Mouse (Mus musculus) forebrain, embryonic 12.5 days (tissue): ENCODE data around the gene Pomgnt1. TPM values are rescaled to one million over a fixed set of nuclear protein-coding genes. Genes with fewer than 3 reads are reported as not detected.

Experiments
- ATAC-seq: fragments of 200-750 bp; cut with Nextera tagmentation; 2 replicates; pipeline ENCODE4 v1.8.0; 2017; ENCODE audit warnings: moderate TSS enrichment; ENCODE audit not compliant: low FRiP score
- H3K27ac ChIP-seq: fragments of 300-500 bp; sonication (generic); 2 replicates; pipeline ENCODE4 v1.5.1; 2016; ENCODE audit warnings: mild to moderate bottlenecking
- H3K27me3 ChIP-seq: fragments of 300-500 bp; sonication (generic); 2 replicates; pipeline ENCODE4 v1.6.1; 2016; ENCODE audit warnings: mild to moderate bottlenecking
- H3K36me3 ChIP-seq: fragments of 300-500 bp; sonication (generic); replicated peaks from 2 replicates; pipeline ENCODE4 v1.6.1; 2016; ENCODE audit warnings: mild to moderate bottlenecking
- H3K4me1 ChIP-seq: fragments of 300-500 bp; sonication (generic); 2 replicates; pipeline ENCODE4 v1.6.1; 2016
- H3K4me2 ChIP-seq: fragments of 300-500 bp; sonication (generic); 2 replicates; pipeline ENCODE4 v1.6.1; 2016; ENCODE audit warnings: mild to moderate bottlenecking, moderate library complexity
- H3K4me3 ChIP-seq: fragments of 300-500 bp; sonication (generic); replicated peaks from 2 replicates; pipeline ENCODE4 v1.5.1; 2016; ENCODE audit warnings: mild to moderate bottlenecking
- H3K9ac ChIP-seq: fragments of 300-500 bp; sonication (generic); 2 replicates; pipeline ENCODE4 v1.6.1; 2016; ENCODE audit warnings: mild to moderate bottlenecking
- H3K9me3 ChIP-seq: fragments of 300-500 bp; sonication (generic); 2 replicates; pipeline ENCODE4 v1.6.1; 2016
- WGBS: fragments of 180-500 bp; shearing (Covaris S2); methylation state at CpG from one replicate; pipeline ENCODE4 v1.1.7; 2016; 5-methylcytosine and 5-hydroxymethylcytosine counted together
- polyA plus RNA-seq: library from polyadenylated mRNA; unstranded; fragments of >200 nt; fragmentation: Nextera tagmentation; extraction: Ambion mirVana; gene quantifications from 2 replicates; pipeline ENCODE4 v1.2.1, GENCODE M21; 2016

Gene Pomgnt1
- polyA plus RNA-seq, 1 experiment from 2014 or later, result 59.5 TPM

- no peaks in the 10 kb centered on the region for H3K9me3 ChIP-seq
- H3K4me3 ChIP-seq, result no peak overlapping the region
- 0 out of 2 replicates have a peak, but pooled peaks cover 4% of the 10 kb centered on the region for H3K27me3 ChIP-seq
- no peaks in the 10 kb centered on the region for H3K36me3 ChIP-seq
- no peak for ATAC-seq
- H3K9ac ChIP-seq, result no peak overlapping the region
- no peak overlapping the region for H3K4me2 ChIP-seq
- WGBS, result 32% methylated on average over 3 of the region's 3 CpGs
- no peak overlapping the region for H3K27ac ChIP-seq
- peaks cover 8% of the 10 kb centered on the region for H3K4me1 ChIP-seq
Observed at GRCm38 (mm10) chr4:116182079-116182478, 58.4 kb downstream of the Pomgnt1 start.

- ATAC-seq, result no peak
- 5% methylated on average over 12 of the region's 12 CpGs for whole genome bisulfite sequencing
- Histone ChIP-seq H3K27ac (no peak overlapping the region), H3K36me3 (no peaks in the 10 kb centered on the region), H3K4me3 (0 out of 2 replicates have a peak overlapping the region, but pooled peaks have one; percentile 10), H3K9me3 (no peaks in the 10 kb centered on the region), H3K4me1 (peaks cover 6% of the 10 kb centered on the region), H3K4me2 (peak overlapping the region; percentile 41), H3K9ac (no peak overlapping the region), H3K27me3 (0 out of 2 replicates have a peak, but pooled peaks cover 4% of the 10 kb centered on the region)
Observed at GRCm38 (mm10) chr4:116182745-116183144, 59.1 kb downstream of the Pomgnt1 start.

GRCm38 (mm10) chr4:116185083-116185482, 61.4 kb downstream of the Pomgnt1 start:
- H3K36me3 ChIP-seq, result no peaks in the 10 kb centered on the region
- 0 out of 2 replicates have a peak, but pooled peaks cover 4% of the 10 kb centered on the region for H3K27me3 ChIP-seq
- no peak overlapping the region for H3K4me3 ChIP-seq
- no peak overlapping the region for H3K4me2 ChIP-seq
- H3K9me3 ChIP-seq, result no peaks in the 10 kb centered on the region
- H3K4me1 ChIP-seq, result peaks cover 6% of the 10 kb centered on the region
- ATAC-seq, result no peak
- no peak overlapping the region for H3K9ac ChIP-seq
- no peak overlapping the region for H3K27ac ChIP-seq
- 93% methylated on average over 4 of the region's 4 CpGs for WGBS

GRCm38 (mm10) chr4:116192286-116192835, 68.7 kb downstream of the Pomgnt1 start:
- no peak for ATAC-seq
- H3K27me3 ChIP-seq, result no peaks in the 10 kb centered on the region
- no peak overlapping the region for H3K4me3 ChIP-seq
- no peak overlapping the region for H3K4me2 ChIP-seq
- WGBS, result 62% methylated on average over 4 of the region's 4 CpGs
- no peaks in the 10 kb centered on the region for H3K9me3 ChIP-seq
- no peaks in the 10 kb centered on the region for H3K36me3 ChIP-seq
- H3K27ac ChIP-seq, result no peak overlapping the region
- H3K9ac ChIP-seq, result no peak overlapping the region
- H3K4me1 ChIP-seq, result peaks cover 3% of the 10 kb centered on the region; the same call in 1 of the 2 replicates

GRCm38 (mm10) chr4:116193583-116194383, 70.1 kb downstream of the Pomgnt1 start:
- H3K9me3 ChIP-seq, result no peaks in the 10 kb centered on the region
- H3K4me2 ChIP-seq, result no peak overlapping the region
- 70% methylated on average over 9 of the region's 9 CpGs for WGBS
- no peak overlapping the region for H3K4me3 ChIP-seq
- no peak for ATAC-seq
- H3K9ac ChIP-seq, result no peak overlapping the region
- H3K27me3 ChIP-seq, result no peaks in the 10 kb centered on the region
- H3K27ac ChIP-seq, result no peak overlapping the region
- no peaks in the 10 kb centered on the region for H3K36me3 ChIP-seq
- peaks cover 3% of the 10 kb centered on the region; the same call in 1 of the 2 replicates for H3K4me1 ChIP-seq

DNA sequence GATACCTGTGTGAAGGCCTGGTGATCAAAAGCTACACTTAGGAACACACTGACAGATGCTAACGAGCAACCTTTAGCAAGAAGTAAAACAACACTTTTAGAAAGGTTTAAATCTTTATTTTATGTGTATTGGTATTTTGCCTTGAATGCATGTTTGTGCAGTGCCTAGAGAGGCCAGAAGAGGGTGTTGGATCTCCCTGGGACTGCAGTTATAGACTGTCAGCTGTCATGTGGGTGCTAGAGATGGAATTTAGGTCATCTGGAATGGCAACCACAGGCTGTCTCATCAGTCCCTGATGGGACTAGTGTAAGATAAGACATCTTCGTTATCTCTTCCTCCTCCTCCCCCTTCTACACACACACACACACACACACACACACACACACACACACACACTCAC, 74.8 kb downstream of the Pomgnt1 start:
- Histone ChIP-seq H3K4me2 (no peak overlapping the region), H3K4me1 (peaks cover 3% of the 10 kb centered on the region; the same call in 1 of the 2 replicates), H3K27me3 (no peaks in the 10 kb centered on the region), H3K27ac (no peak overlapping the region), H3K36me3 (no peaks in the 10 kb centered on the region), H3K9ac (no peak overlapping the region), H3K4me3 (no peak overlapping the region), H3K9me3 (no peaks in the 10 kb centered on the region)
- 79% methylated on average over 2 of the region's 2 CpGs for WGBS
- no peak for ATAC-seq

DNA sequence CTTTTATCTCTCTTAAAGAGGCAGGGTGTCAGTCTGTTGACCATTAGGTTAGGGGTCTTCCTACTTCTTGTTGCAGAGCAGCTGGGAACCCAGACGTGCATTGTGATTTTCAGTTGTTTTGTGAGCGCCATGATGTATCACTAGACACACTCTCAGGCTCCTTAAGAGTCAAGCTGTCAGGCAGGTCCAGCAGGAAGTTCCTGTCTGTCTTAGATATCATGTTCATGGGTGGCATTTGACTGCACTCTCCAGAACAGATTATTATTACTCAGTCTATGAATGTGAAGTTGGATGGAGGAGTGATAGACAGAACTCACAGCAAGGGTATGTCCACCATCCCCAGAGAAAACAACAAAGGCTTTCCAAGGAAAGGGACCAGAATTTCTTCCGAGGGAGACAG, 80.8 kb downstream of the Pomgnt1 start:
- H3K36me3 ChIP-seq, result no peaks in the 10 kb centered on the region
- H3K4me2 ChIP-seq, result no peak overlapping the region
- ATAC-seq, result no peak
- H3K9ac ChIP-seq, result no peak overlapping the region
- no peak overlapping the region for H3K4me3 ChIP-seq
- no peaks in the 10 kb centered on the region for H3K4me1 ChIP-seq
- no peak overlapping the region for H3K27ac ChIP-seq
- H3K9me3 ChIP-seq, result no peaks in the 10 kb centered on the region
- 86% methylated on average over 3 of the region's 3 CpGs for WGBS
- no peaks in the 10 kb centered on the region for H3K27me3 ChIP-seq

GRCm38 (mm10) chr4:116206531-116206930, 82.9 kb downstream of the Pomgnt1 start:
- no peak for ATAC-seq
- Histone ChIP-seq H3K9ac (no peak overlapping the region), H3K4me2 (no peak overlapping the region), H3K4me3 (no peak overlapping the region), H3K9me3 (no peaks in the 10 kb centered on the region), H3K4me1 (no peaks in the 10 kb centered on the region), H3K27me3 (no peaks in the 10 kb centered on the region), H3K27ac (no peak overlapping the region), H3K36me3 (no peaks in the 10 kb centered on the region)
- 91% methylated on average over 4 of the region's 4 CpGs for WGBS

- WGBS, result 82% methylated on average over 1 of the region's 1 CpGs
- no peak overlapping the region for H3K4me2 ChIP-seq
- H3K36me3 ChIP-seq, result no peaks in the 10 kb centered on the region
- no peak overlapping the region for H3K27ac ChIP-seq
- H3K9me3 ChIP-seq, result no peaks in the 10 kb centered on the region
- H3K4me1 ChIP-seq, result no peaks in the 10 kb centered on the region
- H3K4me3 ChIP-seq, result no peak overlapping the region
- no peaks in the 10 kb centered on the region for H3K27me3 ChIP-seq
- ATAC-seq, result no peak
- no peak overlapping the region for H3K9ac ChIP-seq
Observed at GRCm38 (mm10) chr4:116208891-116209290, 85.3 kb downstream of the Pomgnt1 start.

Other genes starting within 250 kb of the Pomgnt1 start
- gene Kncn, start 239.4 kb upstream of the Pomgnt1 start, polyA plus RNA-seq, result not detected in 2 replicates
- gene 6430628N08Rik, start 233.2 kb upstream of the Pomgnt1 start, polyA plus RNA-seq, result not detected in 2 replicates
- gene Dmbx1, start 183.9 kb upstream of the Pomgnt1 start, polyA plus RNA-seq, result 0.51 and 0.87 TPM in 2 replicates
- gene Faah, start 105.9 kb upstream of the Pomgnt1 start, polyA plus RNA-seq, result 3.2 and 3.6 TPM in 2 replicates
- 16.9 and 18.9 TPM in 2 replicates for gene Nsun4, start 70.0 kb upstream of the Pomgnt1 start, polyA plus RNA-seq
- gene Uqcrh, start 48.8 kb upstream of the Pomgnt1 start, polyA plus RNA-seq, result 377 and 389 TPM in 2 replicates
- 62.0 and 64.2 TPM in 2 replicates for gene Lrrc41, start 48.6 kb upstream of the Pomgnt1 start, polyA plus RNA-seq
- gene Rad54l, start 150 bp upstream of the Pomgnt1 start, polyA plus RNA-seq, result 61.4 and 63.1 TPM in 2 replicates
- gene Lurap1, start 27.5 kb downstream of the Pomgnt1 start, polyA plus RNA-seq, result 2.0 and 2.2 TPM in 2 replicates
- 0.22 TPM in 1 of 2 replicates, not detected in the other for gene Tspan1, start 43.8 kb downstream of the Pomgnt1 start, polyA plus RNA-seq
- gene 1700042G07Rik, start 49.5 kb downstream of the Pomgnt1 start, polyA plus RNA-seq, result not detected in 2 replicates
- not detected in 2 replicates for gene Gm49337, start 49.5 kb downstream of the Pomgnt1 start, polyA plus RNA-seq
- gene Pik3r3, start 97.8 kb downstream of the Pomgnt1 start, polyA plus RNA-seq, result 93.5 and 100 TPM in 2 replicates